Mouse (Mus musculus): ENCODE measurements around the gene Phpt1.

DNA sequence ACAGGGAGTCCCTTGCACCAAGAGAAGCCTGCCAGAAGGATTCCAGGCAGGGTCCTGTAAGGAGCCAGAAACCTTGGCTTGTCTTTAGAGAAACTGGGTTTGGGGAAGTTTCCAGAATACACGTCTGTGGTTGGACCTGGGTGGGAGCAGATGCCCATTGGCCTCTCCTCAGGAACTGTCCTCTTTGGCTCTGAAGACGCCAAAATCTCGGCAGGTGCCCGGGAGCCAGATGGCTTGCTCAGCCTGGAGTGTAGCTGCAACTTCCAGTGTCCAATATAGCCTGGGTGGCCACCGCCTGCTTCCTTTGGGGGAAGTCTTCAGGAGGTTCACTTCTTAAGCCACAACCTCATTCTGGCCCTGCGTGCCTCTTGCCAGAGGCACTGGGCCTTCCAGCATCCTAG is 6.9 kb upstream of the Phpt1 start:
- TF ChIP-seq GATA1 (IDR thresholded peaks at IDR 0.05; ENCODE audit: low read length) (no peak), TAL1 (IDR thresholded peaks at IDR 0.05; ENCODE audit: low read length) (no peak)
